Mouse (Mus musculus) cerebellum, adult 18-20 months (tissue): ENCODE results near the gene Bglap.
"Not testable (repeated sequence)": the region's sequence is repeated elsewhere in the genome, so short reads cannot be mapped to it uniquely, and the experiment has no call there.

Source experiments
- DNase-seq, 2 experiments: peaks; one replicate each; pipeline ENCODE4 v3.0.0; 2021

The Bglap gene

DNA sequence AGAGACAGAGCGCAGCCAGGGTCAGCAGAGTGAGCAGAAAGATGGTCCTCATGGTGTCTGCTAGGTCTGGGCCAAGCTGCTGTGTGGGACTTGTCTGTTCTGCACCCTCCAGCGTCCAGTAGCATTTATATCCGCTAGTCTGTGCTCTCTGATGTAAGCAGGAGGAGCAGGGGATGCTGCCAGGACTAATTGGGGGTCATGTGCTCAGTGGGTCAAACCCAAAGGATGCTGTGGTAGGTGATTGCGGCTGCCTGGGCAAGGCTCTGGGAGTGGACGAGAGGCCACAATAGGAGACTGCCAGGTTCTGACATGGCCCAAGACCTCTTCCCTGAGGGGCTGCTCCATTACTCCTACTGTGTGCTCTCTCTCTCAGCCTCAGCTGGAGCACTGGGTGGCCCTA lies at the start of gene Bglap:
Gene Bglap (minus strand): TSS at position 101 of the 400 bp plus-strand sequence.
- DNase-seq: no peak

DNA sequence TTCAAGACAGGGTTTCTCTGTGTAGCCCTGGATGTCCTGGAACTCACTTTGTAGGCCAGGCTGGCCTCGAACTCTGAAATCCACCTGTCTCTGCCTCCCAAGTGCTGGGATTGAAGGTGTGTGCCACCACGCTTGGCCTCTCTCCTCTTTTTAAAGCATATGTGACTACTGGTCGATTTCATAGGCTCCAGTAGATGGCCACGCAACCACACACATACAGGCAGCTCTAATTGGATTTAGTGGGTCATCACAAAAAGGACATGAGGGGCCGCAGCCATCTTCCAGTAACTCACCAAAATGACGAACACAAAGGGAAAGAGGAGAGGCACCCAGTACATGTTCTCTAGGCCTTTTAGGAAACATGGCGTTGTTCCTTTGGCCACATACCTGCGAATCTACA lies 44.4 kb upstream of the Bglap start:
- not testable (repeated sequence) for DNase-seq

DNA sequence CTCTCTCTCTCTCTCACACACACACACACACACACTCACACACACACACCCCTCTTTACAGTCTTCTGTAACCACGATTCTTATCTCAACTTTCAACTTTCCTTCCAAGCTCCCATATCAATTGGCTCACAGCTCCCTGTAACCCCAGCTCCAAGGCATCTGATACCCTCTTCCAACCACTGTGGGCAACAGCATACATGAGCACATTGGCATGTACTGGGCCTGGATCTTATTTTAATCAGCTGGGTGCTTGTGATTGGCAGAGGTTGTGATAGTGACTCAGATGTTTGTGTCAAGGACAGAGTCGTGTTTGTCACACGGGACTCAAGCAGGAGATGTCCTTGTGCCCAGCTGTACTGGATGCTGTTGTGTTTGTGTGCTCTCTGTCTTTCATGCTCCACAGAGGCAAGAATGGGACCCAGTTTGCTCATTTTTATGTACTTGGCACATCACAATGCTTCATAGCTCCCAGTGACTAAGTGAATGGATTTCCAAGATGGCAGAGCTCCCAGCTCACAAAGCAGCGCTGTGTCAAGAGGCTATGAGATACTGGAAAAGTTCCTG lies 43.2 kb upstream of the Bglap start:
- no peak for DNase-seq

DNA sequence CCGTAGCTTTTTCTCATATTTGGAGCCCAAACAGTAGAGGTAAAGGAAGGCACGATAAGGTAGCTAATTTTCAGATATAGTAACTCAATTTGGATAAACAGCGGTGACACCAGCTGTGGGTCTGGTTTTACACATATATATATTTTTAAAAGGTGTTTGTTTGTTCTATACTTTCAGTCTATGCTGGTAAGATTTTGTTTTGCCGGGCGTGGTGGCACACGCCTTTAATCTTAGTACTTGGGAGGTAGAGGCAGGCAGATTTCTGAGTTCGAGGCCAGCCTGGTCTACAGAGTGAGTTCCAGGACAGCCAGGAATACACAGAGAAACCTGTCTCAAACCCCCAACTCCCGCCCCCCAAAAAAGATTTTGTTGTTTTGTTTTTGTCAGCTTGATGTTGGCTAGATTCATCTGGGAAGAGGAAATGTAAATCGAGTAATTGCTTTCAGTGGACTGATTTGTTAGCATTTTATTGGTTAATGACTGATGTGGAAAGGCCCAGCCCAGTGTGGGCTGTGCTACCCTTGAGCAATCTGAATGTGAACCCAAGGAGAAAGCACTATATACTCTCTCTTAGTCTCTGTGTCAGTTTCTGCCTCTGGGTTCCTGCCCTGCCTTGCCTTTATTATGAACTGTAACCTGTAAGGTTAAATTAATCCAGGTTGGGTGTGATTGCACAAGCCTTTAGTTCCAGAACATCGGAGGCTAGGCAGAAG lies 41.6 kb upstream of the Bglap start:
- DNase-seq: no peak

DNA sequence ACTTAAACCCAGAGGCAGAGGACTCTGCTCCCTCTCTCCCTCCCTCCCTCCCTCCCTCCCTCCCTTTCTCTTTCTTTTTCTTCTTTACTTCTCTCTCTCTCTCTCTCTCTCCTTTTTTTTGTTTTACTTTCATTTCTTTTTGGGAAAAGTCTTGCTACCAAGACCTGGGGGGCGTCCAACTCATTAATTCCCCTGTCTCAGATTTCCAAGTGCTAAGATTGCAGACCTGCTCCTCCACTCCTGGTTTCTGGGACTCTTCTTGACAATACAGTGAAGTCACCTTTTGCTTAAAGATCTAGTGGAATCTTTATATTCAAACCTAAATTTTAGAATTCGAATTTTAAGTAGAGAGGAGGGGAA lies 41.0 kb upstream of the Bglap start:
- DNase-seq: no peak

DNA sequence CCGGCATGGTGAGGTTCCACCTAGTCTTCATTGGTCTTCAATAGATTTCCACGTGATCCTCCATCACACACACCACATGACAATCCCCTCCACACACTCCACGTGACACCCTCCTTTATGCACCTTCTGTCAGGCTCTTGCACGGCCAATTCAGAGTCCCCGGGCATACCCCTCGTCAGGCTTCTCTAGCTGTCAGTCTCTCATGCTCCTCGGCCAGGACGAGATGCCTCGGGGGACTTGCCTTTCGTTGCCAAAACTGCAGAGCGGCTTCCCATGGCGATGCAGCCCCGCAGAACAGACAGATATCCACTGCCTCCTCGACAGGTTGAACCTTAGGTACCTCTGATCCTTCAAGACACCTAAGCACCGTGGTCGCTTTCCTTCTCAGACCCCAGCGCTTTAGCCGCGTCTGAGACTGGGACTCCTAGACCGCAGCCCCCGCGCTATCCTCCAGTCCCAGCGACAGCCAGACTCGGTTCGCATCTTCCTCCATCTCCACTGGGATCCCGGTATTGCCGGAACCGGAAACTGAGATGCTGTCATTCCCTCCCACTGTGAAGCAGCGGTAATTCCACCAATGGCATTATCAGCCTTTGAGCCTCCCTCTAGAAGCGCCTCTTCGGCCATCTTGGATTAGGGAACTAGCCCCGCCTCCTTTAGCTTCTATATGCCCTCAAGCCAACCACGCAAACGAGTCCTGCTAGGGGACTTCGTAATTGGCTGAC lies 40.5 kb upstream of the Bglap start, which contains the start of gene Slc25a44:
Gene Slc25a44 (minus strand): TSS at position 535 of the 725 bp plus-strand sequence.
- DNase-seq: peak; percentile 91 to 99

DNA sequence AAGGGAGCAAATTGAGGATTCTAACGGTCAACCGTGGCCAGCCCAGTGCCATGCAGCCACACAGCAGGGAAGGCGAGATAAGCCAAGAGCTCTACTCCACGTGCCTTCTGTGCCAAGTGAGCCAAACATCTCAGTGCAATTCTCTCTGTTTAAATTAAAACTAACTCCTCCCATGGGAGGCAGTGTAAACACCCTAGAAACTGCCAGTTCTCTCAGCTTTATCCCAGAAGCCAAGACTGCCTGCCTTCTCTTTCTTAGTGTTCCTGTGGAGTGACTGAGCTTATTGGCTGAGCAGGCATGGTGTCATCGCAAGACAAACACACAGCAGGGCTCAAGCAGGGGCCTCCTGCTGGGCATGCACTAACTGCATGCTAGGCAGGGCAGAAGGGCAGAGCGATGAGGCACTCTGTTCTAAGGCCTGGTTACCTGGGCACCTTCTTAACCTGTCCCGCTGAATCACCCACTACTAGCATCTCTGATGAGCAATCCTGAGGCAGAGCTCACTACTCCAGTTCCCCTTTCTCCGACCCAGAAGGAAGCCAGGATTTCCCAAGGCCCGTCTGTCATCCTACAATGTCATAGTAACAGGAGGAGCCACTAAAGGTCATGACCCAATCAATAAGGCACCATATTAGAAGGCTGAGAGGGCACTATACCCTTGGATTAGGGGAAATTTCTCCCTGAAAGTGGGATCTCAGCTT lies 37.9 kb upstream of the Bglap start:
- DNase-seq: peak; percentile 73 to 75

DNA sequence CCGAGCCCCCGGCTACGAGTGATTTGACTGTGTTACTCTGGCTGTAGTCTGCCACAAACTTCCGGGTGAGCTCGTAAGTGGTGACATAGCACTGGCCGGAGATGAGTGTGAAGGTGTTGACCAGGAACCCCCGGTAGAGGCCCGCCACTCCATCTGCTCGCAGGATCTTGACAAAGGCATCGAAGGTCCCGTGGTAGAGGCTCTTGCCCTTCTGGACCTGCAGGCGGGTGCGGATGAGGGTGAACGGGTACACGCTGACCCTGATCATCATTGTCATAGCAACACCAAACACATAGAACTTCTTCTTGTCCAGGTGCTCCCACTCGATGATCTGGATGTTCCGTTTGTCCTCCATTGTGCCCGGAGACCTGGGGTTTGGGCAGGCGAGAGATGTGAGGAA lies 36.5 kb upstream of the Bglap start:
- DNase-seq: no peak

DNA sequence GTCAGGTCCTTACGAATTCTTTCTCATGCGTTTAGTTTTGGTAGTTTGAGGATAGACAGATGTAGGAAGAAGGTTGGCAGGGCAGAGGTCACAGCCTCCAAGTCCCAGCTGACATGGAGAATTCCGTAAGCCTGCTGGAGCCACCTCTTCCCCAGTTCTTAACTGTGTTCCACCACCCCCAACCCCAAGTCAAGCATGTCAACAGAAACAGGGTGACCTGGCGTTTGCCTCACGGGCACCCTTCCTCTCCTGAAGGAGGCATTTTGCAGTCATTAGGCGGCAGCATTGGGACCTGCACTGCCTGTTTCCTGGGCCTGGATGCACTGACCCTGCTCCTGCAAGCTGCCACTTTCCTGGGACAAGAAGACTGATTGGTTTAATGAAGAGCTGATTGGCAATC lies 33.8 kb upstream of the Bglap start:
- no peak for DNase-seq

DNA sequence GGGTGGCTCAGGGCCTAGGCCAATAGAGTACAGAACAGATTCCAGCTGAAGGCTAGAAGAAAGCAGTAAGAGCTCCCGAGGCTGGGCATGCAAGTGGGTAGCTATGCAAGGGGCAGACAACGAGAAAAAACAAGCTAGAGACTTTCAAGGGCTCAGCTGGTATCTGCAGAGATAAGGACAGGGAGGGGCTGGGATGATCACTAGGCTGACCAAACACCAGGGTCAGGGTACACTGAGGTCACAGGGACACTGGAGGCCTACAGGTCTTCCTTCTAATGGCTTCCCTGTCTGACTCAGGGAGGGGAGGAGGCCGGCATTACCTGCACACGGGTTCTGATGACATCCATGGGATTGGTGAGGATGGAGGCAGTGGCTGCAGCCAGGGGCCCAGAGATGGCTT lies 31.4 kb upstream of the Bglap start:
- DNase-seq: no peak

DNA sequence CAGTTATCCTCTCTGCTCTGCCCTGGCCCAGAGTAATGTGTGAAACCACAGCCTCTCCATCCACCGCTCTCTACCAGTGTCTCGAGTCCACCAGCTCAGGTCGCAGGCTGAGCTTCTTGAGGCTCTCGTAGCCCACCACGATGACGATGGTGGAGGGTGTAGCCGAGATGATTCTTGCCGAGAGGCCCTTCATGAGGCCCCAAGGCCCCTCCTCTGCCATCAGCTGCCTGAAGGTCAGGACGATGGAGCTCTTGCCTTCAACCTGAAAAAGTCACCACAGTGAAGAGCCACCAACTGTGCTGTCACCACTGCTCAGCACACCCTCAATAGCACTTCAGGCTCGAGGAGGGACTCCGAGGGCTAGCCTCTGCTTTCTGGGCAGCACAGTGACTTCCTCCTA lies 28.4 kb upstream of the Bglap start:
- no peak for DNase-seq

DNA sequence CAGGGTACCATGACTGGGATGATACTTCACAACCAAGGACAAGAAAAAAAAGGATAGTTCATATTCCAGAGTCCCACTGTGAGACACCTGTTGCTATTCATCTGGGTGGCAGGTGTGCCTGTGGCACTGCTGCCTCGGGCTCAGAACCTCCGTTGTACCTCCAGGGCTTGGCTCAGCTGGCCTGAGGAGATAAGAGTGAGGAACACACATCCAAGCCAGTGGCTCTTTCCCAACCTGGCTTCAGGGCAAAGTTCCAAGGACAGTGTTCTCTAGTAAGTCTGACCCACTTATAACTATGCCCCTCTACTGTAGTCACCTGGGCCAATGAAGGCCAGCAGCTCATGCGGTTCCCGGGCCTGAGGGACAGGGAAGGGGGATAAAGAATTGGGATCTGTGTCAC lies 27.4 kb upstream of the Bglap start:
- no peak for DNase-seq

DNA sequence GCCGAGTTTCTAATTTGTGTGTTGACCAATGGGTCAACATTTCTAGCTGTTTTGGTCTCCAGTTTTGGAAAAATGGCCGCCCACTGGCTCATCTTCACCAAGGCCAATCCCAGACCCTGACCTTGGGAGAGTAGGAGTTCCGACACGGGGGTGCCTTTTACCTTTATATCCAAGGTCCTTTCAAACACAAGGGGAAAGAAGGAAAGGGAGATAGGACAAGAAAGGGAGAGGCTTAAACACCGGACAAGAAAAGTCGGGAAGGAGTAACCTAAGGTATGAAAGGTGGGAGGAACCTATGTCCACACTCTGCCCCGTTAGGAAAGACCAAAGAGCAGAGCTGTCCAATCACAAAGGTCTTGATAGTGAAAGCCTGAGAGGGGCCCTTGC lies 26.4 kb upstream of the Bglap start:
- no peak for DNase-seq

DNA sequence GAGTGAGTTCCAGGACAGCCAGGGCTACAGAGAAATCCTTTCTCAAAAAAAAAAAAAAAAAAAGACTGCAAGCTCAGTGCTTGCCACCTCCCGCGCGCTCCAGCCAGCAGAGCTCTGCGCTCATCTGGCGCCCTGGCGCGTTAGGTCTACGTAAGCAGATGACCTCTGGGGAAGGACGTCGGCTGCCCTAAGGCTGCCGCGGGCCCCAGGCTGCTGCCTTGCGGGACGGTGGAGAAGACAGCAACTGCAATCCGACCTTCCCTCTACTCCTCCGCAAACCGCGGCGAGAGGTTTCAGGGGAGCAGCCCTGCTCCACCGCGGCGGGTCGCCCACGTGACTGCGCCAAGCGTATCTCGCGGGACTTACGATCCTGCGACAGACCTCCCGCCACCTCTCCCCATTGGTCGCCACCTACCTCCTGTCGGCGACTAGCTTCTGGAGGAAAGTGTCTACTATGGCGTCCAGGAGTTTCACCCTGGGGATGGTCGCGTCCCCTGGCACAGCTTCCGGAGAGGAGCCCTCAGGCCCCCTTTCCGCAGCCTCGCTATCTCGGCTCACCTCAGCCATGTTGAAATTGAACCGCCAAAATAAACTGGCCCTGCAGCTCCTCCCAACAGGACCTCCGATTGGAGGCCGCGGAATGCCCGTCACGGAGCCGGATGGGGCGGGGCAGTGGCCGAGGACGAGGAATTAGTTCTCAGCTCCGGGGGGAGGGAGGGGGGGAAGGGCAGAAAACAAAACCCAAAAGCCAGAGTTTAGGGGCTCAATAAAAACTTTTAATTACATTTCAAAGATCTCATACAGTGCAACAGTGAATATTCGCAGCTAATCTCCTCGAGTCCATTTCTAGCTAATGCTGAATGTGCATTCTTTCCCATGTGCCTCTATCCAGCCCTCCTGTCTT lies 25.7 kb upstream of the Bglap start, which contains the start of gene Pmf1:
Gene Pmf1 (minus strand): TSS at position 591 of the 904 bp plus-strand sequence.
- DNase-seq: peak; percentile 85 to 94

DNA sequence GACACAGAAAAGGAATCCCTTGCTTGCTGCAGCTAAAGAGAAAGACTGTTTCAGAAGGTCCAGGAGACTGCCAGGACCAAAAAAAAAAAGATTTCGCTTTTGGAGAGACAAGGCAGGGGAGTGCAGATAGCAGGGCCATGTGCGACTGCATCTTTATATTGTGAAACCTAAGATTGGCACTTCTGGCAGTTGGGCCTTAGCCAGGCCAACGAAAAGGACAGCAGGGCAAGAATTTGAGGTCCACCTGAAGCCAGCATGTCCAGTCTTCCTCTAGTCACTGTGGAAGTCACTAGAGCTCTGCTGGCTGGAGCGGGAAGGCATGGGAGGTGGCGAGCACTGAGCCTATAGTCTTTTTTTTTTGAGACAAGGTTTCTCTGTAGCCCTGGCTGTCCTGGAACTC lies 24.7 kb upstream of the Bglap start:
- no peak for DNase-seq

DNA sequence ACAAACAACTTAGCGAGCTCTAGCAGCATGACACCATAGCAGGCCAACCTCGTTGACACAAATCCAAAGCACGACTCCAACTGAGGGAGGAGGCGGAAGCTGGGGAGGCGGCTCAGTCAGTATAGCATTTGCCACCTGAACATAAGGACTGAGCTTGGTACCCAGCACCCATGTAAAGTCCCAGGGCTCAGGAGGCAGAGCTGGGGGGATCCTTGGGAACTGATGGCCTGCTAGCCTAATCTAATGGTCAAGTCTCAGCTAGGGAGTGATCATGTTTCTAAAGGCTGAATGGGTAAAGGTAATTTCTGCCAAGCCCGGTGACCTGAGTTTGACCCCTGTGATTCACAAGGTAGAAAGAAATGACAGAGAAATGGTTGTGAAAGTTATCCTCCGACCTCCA lies 23.3 kb upstream of the Bglap start:
- no peak for DNase-seq

DNA sequence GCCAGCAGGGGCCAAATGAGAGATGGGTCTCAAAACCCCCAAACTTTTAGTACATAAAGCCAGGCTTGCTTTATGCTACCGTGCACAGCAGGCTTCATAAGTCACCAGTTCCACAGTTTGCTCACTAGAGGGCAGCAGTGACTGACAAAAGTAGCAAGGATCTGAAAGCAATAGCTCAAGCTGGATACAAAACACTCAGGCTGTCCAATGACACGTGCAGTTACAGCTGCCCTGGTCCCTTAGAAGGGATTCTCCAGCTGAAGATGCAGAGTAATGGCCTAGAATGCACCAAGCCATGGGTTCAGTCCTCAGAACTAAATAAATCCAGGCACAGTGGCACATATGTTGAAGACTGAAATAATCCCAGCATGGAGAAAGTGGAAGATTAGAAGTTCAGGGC lies 22.8 kb upstream of the Bglap start:
- DNase-seq: peak; percentile 71 to 72

DNA sequence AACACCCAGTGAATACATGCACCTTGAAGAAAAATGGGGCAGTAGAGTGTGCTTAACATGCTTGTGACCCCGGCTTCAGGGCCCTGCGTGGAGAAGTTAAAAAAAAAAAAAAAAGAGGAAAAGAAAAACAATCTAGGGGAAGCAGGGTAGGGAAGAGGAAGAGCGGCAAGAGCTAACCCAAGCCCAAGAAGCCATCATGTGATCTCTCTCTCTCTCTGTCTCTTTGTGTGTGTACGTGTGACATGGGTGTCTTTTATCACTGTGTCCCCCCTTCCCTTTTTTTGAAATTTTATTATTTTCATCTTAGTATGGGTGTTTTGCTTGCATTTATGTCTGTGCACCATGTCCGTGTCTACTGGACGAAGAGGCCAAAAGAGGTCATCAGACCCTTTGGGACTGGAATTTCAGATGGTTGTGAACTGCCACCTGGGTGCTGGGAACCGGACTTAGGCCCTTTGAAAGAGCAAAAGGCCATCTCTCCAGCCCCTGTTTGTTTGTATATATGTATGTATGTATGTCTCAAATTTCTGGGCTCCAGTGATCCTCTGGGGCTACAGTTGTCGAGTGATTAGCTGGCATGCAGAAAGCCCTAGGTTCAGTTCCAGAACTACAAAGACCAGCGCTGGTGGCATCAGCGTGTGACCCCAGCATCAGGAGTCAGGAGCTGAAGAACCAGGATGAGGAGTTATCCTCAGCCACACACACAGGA lies 19.4 kb upstream of the Bglap start:
- DNase-seq: no peak

DNA sequence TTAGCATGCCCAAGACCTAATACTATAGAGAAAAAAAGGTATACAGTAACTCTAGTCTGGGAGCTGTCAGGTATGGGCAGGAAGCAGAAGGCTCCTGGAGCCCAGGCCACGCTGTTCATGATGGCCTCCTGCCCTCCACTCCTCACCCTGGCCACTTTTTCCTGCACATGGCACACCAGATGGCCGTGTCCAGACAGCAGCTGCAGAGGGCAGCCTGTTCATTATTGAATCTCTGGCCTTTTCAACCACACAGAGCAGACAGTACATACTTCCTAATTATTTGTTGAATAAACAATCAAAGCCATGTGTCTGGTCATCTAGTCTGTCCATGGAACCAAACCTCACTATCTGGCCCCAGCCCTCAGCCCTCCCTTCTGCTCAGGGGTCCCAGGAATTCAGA lies 14.4 kb upstream of the Bglap start:
- DNase-seq: peak; percentile 85 to 89

DNA sequence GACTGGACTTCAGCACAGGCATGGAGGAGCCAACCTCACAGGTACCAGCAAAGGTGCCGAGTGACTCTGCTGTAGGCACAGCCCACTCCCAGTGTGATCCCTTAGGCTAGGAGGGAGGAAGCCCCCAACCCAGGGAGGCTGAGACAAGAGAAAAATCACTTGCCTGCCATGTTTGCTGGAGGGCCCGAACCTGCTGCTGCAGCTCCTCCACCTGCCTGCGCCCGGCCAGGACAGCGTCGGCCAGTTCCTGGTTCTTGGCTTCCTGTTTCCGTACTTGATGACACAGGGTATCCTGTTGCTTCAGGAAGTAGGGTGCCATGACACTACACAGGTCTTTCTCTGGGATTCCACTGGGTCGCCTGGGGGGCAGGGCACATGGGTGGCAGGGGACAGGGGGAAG lies 11.5 kb upstream of the Bglap start:
- DNase-seq: no peak

DNA sequence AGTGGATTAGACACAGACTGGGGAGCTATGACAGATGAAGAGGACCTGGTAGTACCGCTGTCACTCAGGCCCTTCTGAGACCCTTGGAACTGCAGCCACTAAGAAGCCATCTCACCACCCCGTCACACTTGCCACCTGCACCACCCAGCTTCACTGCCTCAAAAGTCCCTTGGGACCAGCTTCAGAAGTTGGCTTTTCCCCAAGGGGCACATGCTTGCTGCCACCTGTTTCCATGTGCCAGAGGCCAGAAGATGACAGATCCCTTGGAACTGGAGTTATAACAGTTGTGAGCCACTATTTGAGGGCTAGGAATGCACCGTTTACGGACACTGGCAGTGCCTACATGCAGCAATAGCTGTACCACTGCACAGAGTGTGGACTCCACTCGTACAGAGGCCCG lies 11.0 kb upstream of the Bglap start:
- no peak for DNase-seq
